Mouse (Mus musculus) spleen, adult 2 months (tissue): ENCODE data around the gene Spaca3. TPM values are rescaled to one million over a fixed set of nuclear protein-coding genes. Genes with fewer than 3 reads are reported as not detected.

Experiments used
- DNase-seq, 2 experiments: peaks; one replicate each; pipeline versions ENCODE4 v3.0.0 to v3.0.0-alpha.2; 2012 to 2021; ENCODE audit warnings: low spot score in 2 of 2, low read depth in 1 of 2
- H3K27ac ChIP-seq: fragments of 200-500 bp; 2 replicates; pipeline ENCODE4 v1.5.1; 2012; ENCODE audit warnings: low read length, inconsistent platforms; ENCODE audit not compliant: insufficient read depth
- H3K27me3 ChIP-seq: fragments of 200-500 bp; 2 replicates; pipeline ENCODE4 v1.6.1; 2012; ENCODE audit warnings: mild to moderate bottlenecking, moderate library complexity, low read length, inconsistent platforms; ENCODE audit not compliant: control insufficient read depth, insufficient read depth
- H3K36me3 ChIP-seq: fragments of 200-500 bp; 2 replicates; pipeline ENCODE4 v1.6.1; 2012; ENCODE audit warnings: mild to moderate bottlenecking, low read length, inconsistent platforms; ENCODE audit not compliant: control insufficient read depth, insufficient read depth
- H3K4me1 ChIP-seq: fragments of 200-500 bp; 2 replicates; pipeline ENCODE4 v1.6.1; 2011; ENCODE audit warnings: inconsistent platforms; ENCODE audit not compliant: control insufficient read depth, insufficient read depth, insufficient read length
- H3K4me3 ChIP-seq: fragments of 200-500 bp; 2 replicates; pipeline ENCODE4 v1.5.1; 2011; ENCODE audit warnings: mild to moderate bottlenecking, inconsistent platforms; ENCODE audit not compliant: insufficient read depth, insufficient read length; ENCODE audit errors: extremely low read depth
- CTCF ChIP-seq: fragments of 200-500 bp; IDR thresholded peaks from 2 replicates; pipeline ENCODE4 v1.5.1; 2011; ENCODE audit warnings: mild to moderate bottlenecking, inconsistent platforms; ENCODE audit not compliant: insufficient read depth, insufficient read length, insufficient replicate concordance; ENCODE audit errors: extremely low read depth
- POLR2A ChIP-seq: fragments of 200-500 bp; IDR thresholded peaks from 2 replicates; pipeline ENCODE4 v1.6.1; 2011; ENCODE audit warnings: low read depth, low read length, inconsistent platforms
- WGBS: fragments of 180-500 bp; shearing (Covaris S2); methylation state at CpG from one replicate; pipeline ENCODE4 v1.1.7; 2018; 5-methylcytosine and 5-hydroxymethylcytosine counted together
- polyA plus RNA-seq: library from polyadenylated mRNA; depleted of rRNA; stranded (reverse); fragments of >200 nt; gene quantifications from 2 replicates; pipeline ENCODE4 v1.2.3, GENCODE M21; 2012

The Spaca3 gene
- polyA plus RNA-seq, 1 experiment, result not detected

DNA sequence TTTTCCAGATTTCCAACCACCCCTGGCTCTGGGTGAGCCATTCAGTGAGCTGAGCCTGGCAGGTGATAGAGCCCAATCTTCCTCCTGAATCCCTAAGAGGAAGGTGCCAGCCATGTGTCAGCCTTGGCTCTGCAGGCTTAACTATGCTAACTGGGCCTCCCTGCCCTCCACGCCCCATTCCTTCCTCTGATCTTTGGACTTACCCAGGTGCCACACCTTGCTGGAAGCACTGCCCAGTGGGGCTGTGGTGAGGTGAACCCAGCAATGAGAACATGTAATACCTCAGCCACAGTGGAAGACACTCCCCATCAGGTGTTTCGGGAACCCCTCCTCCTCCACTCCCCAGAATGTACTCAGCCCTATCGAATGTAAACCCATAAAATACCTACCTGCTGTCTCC lies 38.1 kb upstream of the Spaca3 start:
- DNase-seq, result no peak
- Histone ChIP-seq H3K36me3 (no peaks in the 10 kb centered on the region), H3K4me1 (no peaks in the 10 kb centered on the region), H3K4me3 (no peak overlapping the region), H3K27me3 (no peaks in the 10 kb centered on the region), H3K27ac (no peak overlapping the region)
- WGBS, result 91% methylated on average over 3 of the region's 3 CpGs
- TF ChIP-seq POLR2A, result no peak
- TF ChIP-seq CTCF, result no peak

DNA sequence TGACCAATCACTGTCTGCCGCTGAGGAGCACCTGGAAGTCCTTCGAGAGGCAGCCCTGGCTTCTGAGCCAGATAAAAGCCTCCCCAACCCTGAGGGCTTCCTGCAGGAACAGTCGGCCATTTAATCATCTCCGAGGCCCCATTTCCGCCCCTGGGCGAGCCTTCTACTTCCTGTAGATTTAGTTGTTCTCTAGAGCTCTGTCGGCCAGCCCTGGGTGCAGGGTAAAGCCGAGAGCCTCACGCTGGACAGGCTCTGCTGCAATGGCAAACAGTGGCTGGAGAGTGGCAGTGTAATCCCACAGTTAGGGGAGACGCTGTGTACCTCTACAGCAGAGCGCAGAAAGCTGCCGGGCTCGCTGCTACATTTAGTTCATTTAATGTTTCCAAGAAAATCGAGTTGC lies 36.9 kb upstream of the Spaca3 start:
- TF ChIP-seq POLR2A (no peak), CTCF (no peak)
- Histone ChIP-seq H3K27me3 (no peaks in the 10 kb centered on the region), H3K4me1 (no peaks in the 10 kb centered on the region), H3K36me3 (no peaks in the 10 kb centered on the region), H3K27ac (no peak overlapping the region), H3K4me3 (no peak overlapping the region)
- WGBS, result 67% methylated on average over 14 of the region's 14 CpGs
- DNase-seq, result no peak

DNA sequence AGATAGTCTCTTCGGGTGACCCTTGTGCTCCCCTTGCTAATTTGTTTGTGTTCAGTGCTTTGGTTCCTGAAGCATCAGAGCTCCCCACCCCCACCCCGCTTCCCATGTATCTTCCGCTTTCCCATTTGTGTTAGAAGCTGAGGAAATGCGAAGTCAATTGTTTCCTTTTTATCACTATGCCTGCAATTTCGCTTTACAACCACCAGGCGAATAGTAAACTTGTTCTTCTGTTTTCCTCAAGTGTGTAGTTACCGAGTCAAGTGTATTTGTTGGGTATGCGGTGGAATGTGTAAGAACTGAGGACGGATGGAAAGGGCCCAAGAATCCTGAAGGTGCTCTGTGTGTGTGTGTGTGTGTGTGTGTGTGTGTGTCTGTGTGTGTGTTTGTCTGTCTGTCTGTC lies 36.4 kb upstream of the Spaca3 start:
- TF ChIP-seq POLR2A, result no peak
- TF ChIP-seq CTCF, result no peak
- WGBS, result 91% methylated on average over 9 of the region's 9 CpGs
- no peak overlapping the region for H3K27ac ChIP-seq

DNA sequence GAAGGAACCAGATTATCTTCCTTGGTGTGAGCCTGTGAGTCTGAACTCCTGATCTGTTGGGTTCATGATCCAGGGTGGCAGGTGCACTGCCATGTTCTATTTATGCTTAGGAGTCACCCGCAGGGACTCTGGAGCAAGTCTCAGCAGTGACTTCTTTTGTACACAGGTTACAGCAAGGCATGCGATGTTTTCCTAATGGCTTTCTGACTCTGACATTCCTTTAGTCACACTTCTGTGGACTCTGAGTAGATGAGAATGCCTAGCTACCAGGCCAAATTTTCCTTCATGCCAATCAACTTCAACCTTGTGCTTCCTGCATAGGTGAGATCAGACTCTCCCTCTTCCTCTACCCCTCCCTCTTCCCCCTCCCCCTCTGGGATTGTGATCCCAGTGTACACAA lies 22.8 kb upstream of the Spaca3 start:
- TF ChIP-seq CTCF (no peak), POLR2A (no peak)
- no peak overlapping the region for H3K27ac ChIP-seq
- H3K36me3 ChIP-seq, result no peaks in the 10 kb centered on the region
- 87% methylated on average over 2 of the region's 2 CpGs for WGBS
- H3K4me3 ChIP-seq, result no peak overlapping the region
- no peaks in the 10 kb centered on the region for H3K27me3 ChIP-seq
- no peak for DNase-seq
- H3K4me1 ChIP-seq, result no peaks in the 10 kb centered on the region

More for the DNA sequence above, 36.4 kb upstream of the Spaca3 start:
- H3K36me3 ChIP-seq, result no peaks in the 10 kb centered on the region
- H3K4me1 ChIP-seq, result no peaks in the 10 kb centered on the region
- no peak for DNase-seq
- no peak overlapping the region for H3K4me3 ChIP-seq
- no peaks in the 10 kb centered on the region for H3K27me3 ChIP-seq

DNA sequence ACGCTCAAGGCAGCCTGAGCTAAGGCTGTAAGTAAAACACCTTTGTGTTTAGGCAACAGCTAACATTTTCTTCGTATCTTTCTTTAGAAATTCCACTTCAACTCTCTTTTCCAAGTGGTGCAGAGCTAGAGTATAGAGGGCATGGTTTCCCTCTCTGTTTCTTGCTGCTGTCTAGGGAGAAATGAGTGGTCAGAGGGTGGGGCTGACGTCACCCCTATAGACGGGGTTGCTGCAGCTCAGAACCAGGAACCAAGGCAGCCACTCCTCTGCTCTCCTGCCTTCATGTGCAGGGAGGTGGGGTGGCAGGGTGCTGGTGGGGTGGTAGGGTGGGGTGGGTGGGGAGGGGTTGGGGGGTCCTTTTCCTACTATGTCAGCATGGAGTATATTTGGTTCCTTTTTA lies 22.3 kb upstream of the Spaca3 start:
- H3K4me1 ChIP-seq, result no peaks in the 10 kb centered on the region

DNA sequence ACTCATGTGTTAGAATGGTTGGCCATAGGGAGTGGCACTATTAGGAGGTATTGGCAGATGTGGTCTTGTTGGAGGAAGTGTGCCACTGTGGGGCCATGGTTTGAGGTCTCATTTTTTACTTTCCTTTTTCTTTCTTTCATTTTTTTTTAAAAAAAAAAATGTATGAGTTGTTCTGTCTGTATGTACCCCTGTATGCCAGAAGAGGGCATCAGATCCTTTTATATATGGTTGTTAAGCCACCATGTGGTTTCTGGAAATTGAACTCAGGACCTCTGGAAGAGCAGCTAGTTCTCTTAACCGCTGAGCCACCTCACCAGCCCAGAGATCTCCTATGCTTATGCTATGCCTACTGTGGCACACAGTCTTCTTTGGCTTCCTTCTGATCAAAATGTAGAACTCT lies 19.4 kb upstream of the Spaca3 start:
- 89% methylated on average over 1 of the region's 1 CpGs for WGBS
- Histone ChIP-seq H3K27me3 (no peaks in the 10 kb centered on the region), H3K27ac (no peak overlapping the region), H3K36me3 (no peaks in the 10 kb centered on the region), H3K4me1 (no peaks in the 10 kb centered on the region), H3K4me3 (no peak overlapping the region)
- TF ChIP-seq CTCF (no peak), POLR2A (no peak)
- DNase-seq, result no peak

More for the DNA sequence above, 22.3 kb upstream of the Spaca3 start:
- Histone ChIP-seq H3K27me3 (no peaks in the 10 kb centered on the region), H3K4me3 (no peak overlapping the region), H3K27ac (no peak overlapping the region), H3K36me3 (no peaks in the 10 kb centered on the region)
- DNase-seq, result no peak
- 65% methylated on average over 4 of the region's 4 CpGs for WGBS
- TF ChIP-seq CTCF, result no peak
- TF ChIP-seq POLR2A, result no peak

DNA sequence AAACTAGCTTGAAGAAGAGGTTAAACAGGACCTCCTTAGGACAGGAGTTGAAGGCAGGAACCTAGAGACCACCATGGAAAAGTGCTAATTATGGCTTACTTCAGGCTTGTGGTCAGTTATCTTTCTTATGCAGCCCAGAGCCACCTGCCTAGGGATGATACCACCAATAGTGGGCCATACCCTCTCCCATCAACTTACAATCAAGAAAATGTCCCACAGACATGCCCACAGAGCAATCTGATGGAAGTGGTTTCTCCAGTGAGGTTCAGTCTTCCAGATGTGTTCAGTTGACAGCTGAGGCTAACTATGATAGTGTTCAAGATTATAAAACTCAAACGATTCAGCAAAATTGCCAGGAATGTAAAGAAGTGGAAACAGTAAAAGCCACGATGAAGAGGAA lies 14.7 kb upstream of the Spaca3 start:
- 73% methylated on average over 2 of the region's 2 CpGs for WGBS
- Histone ChIP-seq H3K27ac (no peak overlapping the region), H3K4me3 (no peak overlapping the region), H3K36me3 (no peaks in the 10 kb centered on the region), H3K4me1 (no peaks in the 10 kb centered on the region), H3K27me3 (no peaks in the 10 kb centered on the region)
- no peak for DNase-seq
- TF ChIP-seq CTCF (no peak), POLR2A (no peak)

DNA sequence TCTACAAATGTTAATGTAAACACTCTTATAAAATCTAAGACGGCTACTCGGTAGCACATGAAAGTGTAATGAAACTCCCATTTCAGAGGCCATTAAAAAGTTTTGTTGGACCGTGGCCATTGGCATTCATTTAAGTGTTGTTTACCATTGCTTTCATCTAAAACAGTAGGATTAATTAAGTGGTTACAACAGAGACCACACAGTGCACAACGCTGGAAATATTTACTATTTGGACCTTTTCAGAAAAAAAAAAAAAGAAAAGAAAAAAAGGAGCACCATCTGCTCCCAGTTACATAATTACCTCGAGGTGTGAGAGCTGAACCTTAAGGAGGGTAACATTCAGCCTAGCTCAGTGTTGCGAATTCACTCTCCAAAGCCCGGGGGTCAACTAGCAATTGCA lies 12.7 kb upstream of the Spaca3 start:
- Histone ChIP-seq H3K4me1 (no peaks in the 10 kb centered on the region), H3K4me3 (no peak overlapping the region), H3K27ac (no peak overlapping the region), H3K27me3 (no peaks in the 10 kb centered on the region), H3K36me3 (no peaks in the 10 kb centered on the region)
- no peak for DNase-seq
- 76% methylated on average over 7 of the region's 7 CpGs for WGBS
- no peak for TF ChIP-seq CTCF
- TF ChIP-seq POLR2A, result no peak
